Comparison of ENCODE assay signal across 11 mouse cellular contexts in the genomic region with DNA sequence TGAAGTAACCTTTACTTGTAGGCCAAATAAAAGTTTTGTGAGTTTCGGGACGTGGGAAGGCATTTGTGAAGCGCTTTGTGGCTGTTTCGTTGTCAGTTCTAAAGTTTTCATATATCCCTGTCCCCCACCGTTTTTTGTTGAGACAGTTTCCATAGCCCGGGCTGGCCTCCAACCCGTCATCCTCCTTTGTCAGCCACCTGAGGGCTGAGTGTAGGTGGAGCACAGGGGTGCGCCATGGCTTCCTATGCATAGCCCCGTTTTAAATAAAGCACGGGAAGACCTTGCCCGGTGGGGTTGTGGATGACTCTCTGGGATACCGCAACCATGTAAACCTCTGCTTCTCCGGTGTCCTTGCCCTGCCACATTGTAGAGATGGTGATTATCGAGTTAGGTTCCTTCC. TPM values are rescaled to one million over a fixed set of nuclear protein-coding genes. Genes with fewer than 3 reads are reported as not detected.
DNase-seq lines count a peak whose midpoint lies in the region; ATAC-seq lines count a peak whose summit lies in the region.
"Had no signal": no experiment of that assay in that cellular context is flagged by ENCODE, and none has a peak within 500 bp of the region (broad histone marks: within the 10 kb centered on the region; RNA-seq: fewer than 3 reads in every experiment).

No protein-coding gene starts in this region.

- H3K4me1 ChIP-seq in kidney, embryonic 16.5 days (ENCODE audit: insufficient read depth, low read length), result peaks cover 16% of the 10 kb centered on the region
- H3K4me1 ChIP-seq in embryonic facial prominence, embryonic 12.5 days, result peaks cover 15% of the 10 kb centered on the region; the same call in 1 of the 2 replicates
- peaks cover 24% of the 10 kb centered on the region for H3K4me1 ChIP-seq in limb, embryonic 10.5 days

- peak overlapping the region; percentile 85 for H3K4me2 ChIP-seq in kidney, embryonic 16.5 days (replicated peaks; ENCODE audit: low read depth, low read length)
- H3K4me2 ChIP-seq in embryonic facial prominence, embryonic 12.5 days (replicated peaks), result peak overlapping the region; percentile 82

- no peaks in the 10 kb centered on the region; the same call in 1 of the 2 replicates for H3K36me3 ChIP-seq in kidney, embryonic 16.5 days (ENCODE audit: insufficient read depth, low read length)
- H3K36me3 ChIP-seq in embryonic facial prominence, embryonic 12.5 days, result peaks cover 11% of the 10 kb centered on the region; the same call in 1 of the 2 replicates
- peaks cover 22% of the 10 kb centered on the region for H3K36me3 ChIP-seq in limb, embryonic 10.5 days

- peak; percentile 3 for DNase-seq in embryo, embryonic 10.5 days (ENCODE audit: low spot score)
- no peak for DNase-seq in embryo, embryonic 9.5 days (ENCODE audit: extremely low spot score)
- DNase-seq in kidney, postnatal 36 days, result no peak
- DNase-seq in limb, embryonic 10.5 days (ENCODE audit: low spot score), result no peak
- no peak for DNase-seq in gastrocnemius, postnatal 36 days
- DNase-seq: B cell, adult 2 months had no signal

- 73% methylated on average over 14 of the region's 14 CpGs for WGBS in kidney, embryonic 16.5 days
- WGBS in embryonic facial prominence, embryonic 12.5 days, result 73% methylated on average over 14 of the region's 14 CpGs
- 81% methylated on average over 14 of the region's 14 CpGs for WGBS in limb, embryonic 10.5 days

- H3K4me3 ChIP-seq in kidney, embryonic 16.5 days (ENCODE audit: low read length), result peak overlapping the region; percentile 80
- H3K4me3 ChIP-seq in embryonic facial prominence, embryonic 12.5 days, result no peak overlapping the region
- peak overlapping the region; percentile 87 for H3K4me3 ChIP-seq in limb, embryonic 10.5 days

- no peaks in the 10 kb centered on the region for H3K27me3 ChIP-seq in kidney, embryonic 16.5 days (ENCODE audit: insufficient read depth, low read length)
- no peaks in the 10 kb centered on the region for H3K27me3 ChIP-seq in embryonic facial prominence, embryonic 12.5 days
- H3K27me3 ChIP-seq in limb, embryonic 10.5 days (ENCODE audit: low read depth, poor library complexity, severe bottlenecking), result no peaks in the 10 kb centered on the region
- H3K27me3 ChIP-seq: Patski had no signal

- H3K9ac ChIP-seq in kidney, embryonic 16.5 days (replicated peaks; ENCODE audit: low read length), result peak overlapping the region; percentile 83; the same call in 1 of the 2 replicates
- H3K9ac ChIP-seq in embryonic facial prominence, embryonic 12.5 days, result no peak overlapping the region

- no peak for ATAC-seq in kidney, embryonic 16.5 days (ENCODE audit: low FRiP score, low TSS enrichment)
- no peak for ATAC-seq in embryonic facial prominence, embryonic 12.5 days (ENCODE audit: insufficient number of reproducible peaks, insufficient read depth, low FRiP score, low TSS enrichment)
- ATAC-seq in CD4-positive, CD25-positive, alpha-beta regulatory T cell, adult 4 months, result no peak
- ATAC-seq: Patski had no signal

- no peaks in the 10 kb centered on the region for H3K9me3 ChIP-seq in kidney, embryonic 16.5 days (ENCODE audit: low read length)
- no peaks in the 10 kb centered on the region for H3K9me3 ChIP-seq in embryonic facial prominence, embryonic 12.5 days
- no peaks in the 10 kb centered on the region for H3K9me3 ChIP-seq in limb, embryonic 10.5 days (replicated peaks)

- no peak overlapping the region for H3K27ac ChIP-seq in kidney, embryonic 16.5 days (ENCODE audit: low read length)
- no peak overlapping the region for H3K27ac ChIP-seq in embryonic facial prominence, embryonic 12.5 days
- H3K27ac ChIP-seq in limb, embryonic 10.5 days, result no peak overlapping the region
- H3K27ac ChIP-seq: macrophage had no signal

- intact Hi-C loops in gastrocnemius, postnatal 36 days (cut with DNase I), result loop anchor here (5.0 kb wide), 1 partner anchor 171 kb away; the partner anchor contains the start of genes Pask and Ppp1r7

RNA-seq across cellular contexts. Expression of gene Farp2, which starts 1.3 kb away (rescaled TPM):
- 10.1 and 10.4 TPM in 2 replicates for polyA plus RNA-seq in kidney, embryonic 16.5 days (2015; fragmentation: Nextera tagmentation; extraction: Ambion mirVana)
- polyA plus RNA-seq in embryonic facial prominence, embryonic 12.5 days (2016; fragmentation: Nextera tagmentation; extraction: Ambion mirVana), result 7.2 and 7.5 TPM in 2 replicates
- 7.9 and 8.4 TPM in 2 replicates for polyA plus RNA-seq in limb, embryonic 10.5 days (2016; fragmentation: Nextera tagmentation; extraction: Ambion mirVana)
- polyA plus RNA-seq in CD4-positive, CD25-positive, alpha-beta regulatory T cell, adult 4 months (2017; shearing (Covaris generic)), result 1 to 10 TPM in 1 of 2 experiments, under 1 TPM in 1; 0.51 to 2.1 TPM
- 10 to 100 TPM; 11.5 to 11.9 TPM for total RNA-seq in gastrocnemius, postnatal 36 days (2021)

RNA-seq across cellular contexts. Expression of gene Hdlbp, which starts 34.6 kb away (rescaled TPM):
- 140 and 151 TPM in 2 replicates for polyA plus RNA-seq in kidney, embryonic 16.5 days (2015; fragmentation: Nextera tagmentation; extraction: Ambion mirVana)
- 134 and 139 TPM in 2 replicates for polyA plus RNA-seq in embryonic facial prominence, embryonic 12.5 days (2016; fragmentation: Nextera tagmentation; extraction: Ambion mirVana)
- polyA plus RNA-seq in limb, embryonic 10.5 days (2016; fragmentation: Nextera tagmentation; extraction: Ambion mirVana), result 120 and 134 TPM in 2 replicates
- polyA plus RNA-seq in CD4-positive, CD25-positive, alpha-beta regulatory T cell, adult 4 months (2017; shearing (Covaris generic)), result 10 to 100 TPM; 49.6 to 73.9 TPM
- 100 to 1,000 TPM; 289 to 302 TPM for total RNA-seq in gastrocnemius, postnatal 36 days (2021)
